Mouse (Mus musculus): Measurements from ENCODE around the gene Cerk.

DNA sequence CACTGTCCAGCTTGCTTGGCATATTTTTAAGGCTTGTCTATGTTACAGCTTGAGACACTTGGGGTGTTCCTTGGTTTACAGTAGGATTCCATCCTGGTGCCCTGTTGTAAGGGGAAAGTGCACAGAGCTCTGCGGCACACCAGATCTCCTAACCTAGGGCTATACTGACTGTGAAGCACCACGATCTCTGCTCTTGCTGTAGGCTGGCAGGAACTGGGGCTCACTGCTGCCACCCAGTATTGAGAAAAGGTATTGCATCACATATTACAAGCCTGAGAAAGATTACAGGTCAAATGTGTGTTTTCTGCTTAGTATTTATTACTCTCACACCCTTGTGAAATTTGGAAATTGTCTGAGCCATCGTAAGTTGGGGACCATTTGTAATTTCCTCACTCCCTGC is 42.2 kb upstream of the Cerk start:
- TF ChIP-seq CTCF (IDR thresholded peaks at IDR 0.05; ENCODE audit: insufficient read depth, low read length) = peak; percentile 87
- 0 out of 2 replicates have a peak, but pooled peaks have one; percentile 7 for TF ChIP-seq POLR2A (IDR thresholded peaks at IDR 0.05; ENCODE audit: borderline replicate concordance, extremely low read depth, low read depth, low read length)

Measured in lung, adult 2 months (tissue).